Mouse (Mus musculus) layer of hippocampus, adult 2 months (tissue): ENCODE data around the gene Myadm. TPM values are rescaled to one million over a fixed set of nuclear protein-coding genes. Genes with fewer than 3 reads are reported as not detected.
"Not testable (repeated sequence)": the region's sequence is repeated elsewhere in the genome, so short reads cannot be mapped to it uniquely, and the experiment has no call there.

ENCODE experiments used
- DNase-seq, 2 experiments: peaks; one replicate each; pipeline ENCODE4 v3.0.0; 2022; ENCODE audit warnings: low spot score in 2 of 2
- H3K27ac ChIP-seq: fragments of 200-600 bp; 2 replicates; pipeline ENCODE4 v1.8.1; 2022
- H3K4me3 ChIP-seq: fragments of 200-600 bp; 2 replicates; pipeline ENCODE4 v1.8.1; 2022; ENCODE audit warnings: mild to moderate bottlenecking
- CTCF ChIP-seq: fragments of 200-600 bp; conservative IDR thresholded peaks from 2 replicates; pipeline ENCODE4 v1.8.1; 2022; ENCODE audit warnings: antibody characterized with exemption, mild to moderate bottlenecking, moderate library complexity
- total RNA-seq, 2 experiments: library from RNA; stranded (reverse); gene quantifications; 2 replicates each; pipeline ENCODE4 v1.2.3; 2021

Gene Myadm
- total RNA-seq, 2 experiments from 2014 or later, result 52.5 to 60.1 TPM

DNA sequence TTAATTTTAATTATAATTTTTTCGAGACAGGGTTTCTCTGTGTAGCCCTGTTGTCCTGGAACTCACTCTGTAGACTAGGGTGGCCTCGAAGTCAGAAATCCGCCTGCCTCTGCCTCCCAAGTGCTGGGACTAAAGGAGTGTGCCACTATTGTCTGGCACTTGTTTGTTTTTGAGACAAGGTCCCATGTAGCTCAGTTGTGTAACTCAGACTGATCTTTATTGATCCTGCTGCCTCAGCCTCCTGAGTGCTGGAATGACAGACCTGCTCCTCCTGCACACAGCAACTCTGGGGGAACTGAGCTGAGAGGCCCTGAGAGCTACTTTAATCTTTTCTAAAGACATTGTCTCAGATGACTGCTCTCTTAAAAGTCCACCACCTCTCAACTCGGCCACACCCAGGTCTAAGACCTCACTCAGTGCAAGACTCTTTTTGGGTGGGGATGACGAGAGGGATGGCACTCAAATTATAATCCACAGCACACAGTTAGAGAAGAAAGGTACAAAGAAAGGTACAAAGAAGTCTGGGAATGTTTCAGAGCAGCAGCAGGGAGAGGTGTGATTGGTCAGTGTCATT, 8.7 kb upstream of the Myadm start:
- peak overlapping the region; percentile 86 for H3K27ac ChIP-seq
- TF ChIP-seq CTCF, result no peak
- DNase-seq, result peak in 1 of 2 experiments; percentile 9
- no peak overlapping the region for H3K4me3 ChIP-seq

DNA sequence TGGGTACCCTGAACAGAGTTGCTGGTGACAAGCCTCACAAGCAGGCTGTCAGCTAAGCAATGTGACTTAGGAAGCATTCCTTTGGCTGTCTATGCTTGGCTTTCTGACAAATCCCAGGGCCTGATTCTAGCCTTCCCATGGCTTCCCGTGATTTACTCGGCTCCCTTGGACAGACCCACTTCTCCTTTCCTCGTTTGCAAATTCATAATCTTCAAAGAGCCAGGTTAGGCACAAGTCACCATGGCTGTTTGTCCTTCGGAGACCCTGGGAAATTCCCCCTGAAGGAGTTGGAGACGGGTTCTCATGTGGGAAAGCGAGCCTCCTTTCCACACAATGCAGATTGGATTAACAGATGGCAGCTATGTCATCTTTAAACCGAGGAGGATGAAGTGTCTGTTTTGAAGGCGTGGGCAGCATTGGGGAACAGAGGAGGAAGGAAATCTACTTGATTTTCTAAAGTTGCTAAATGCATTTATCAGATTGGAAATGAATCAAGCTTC, 8.2 kb upstream of the Myadm start:
- Histone ChIP-seq H3K4me3 (no peak overlapping the region), H3K27ac (peak overlapping the region; percentile 86)
- DNase-seq, result peak; percentile 56 to 71
- TF ChIP-seq CTCF, result no peak

DNA sequence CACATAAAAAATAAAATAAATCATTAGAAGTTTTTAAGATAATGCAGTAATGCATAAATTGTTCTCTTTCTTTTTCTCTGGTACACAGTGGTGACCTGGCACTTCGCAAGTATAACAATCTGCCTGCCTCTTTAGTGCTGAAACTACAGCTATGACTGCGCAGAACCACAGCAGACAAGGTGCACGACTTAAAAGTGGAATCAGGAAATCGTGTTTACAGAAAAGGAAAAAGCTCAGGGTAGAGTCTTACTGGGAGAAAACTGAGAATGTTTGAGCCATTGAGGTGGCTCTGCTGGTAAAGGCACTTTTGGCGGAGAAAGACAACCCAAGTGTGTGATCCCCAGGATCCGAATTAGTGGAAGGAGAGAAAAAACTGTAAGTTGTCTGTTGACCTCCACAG, 7.1 kb upstream of the Myadm start:
- Histone ChIP-seq H3K27ac (peak overlapping the region; percentile 86), H3K4me3 (no peak overlapping the region)
- no peak for TF ChIP-seq CTCF
- DNase-seq, result peak in 1 of 2 experiments; percentile 3

GRCm38 (mm10) chr7:3283081-3283875, 5.6 kb upstream of the Myadm start:
- TF ChIP-seq CTCF, result no peak
- DNase-seq, result peak in 1 of 2 experiments; percentile 3
- Histone ChIP-seq H3K4me3 (no peak overlapping the region), H3K27ac (no peak overlapping the region)

- no peak overlapping the region for H3K27ac ChIP-seq
- TF ChIP-seq CTCF, result no peak
Observed at GRCm38 (mm10) chr7:3284604-3285003, 4.3 kb upstream of the Myadm start.

GRCm38 (mm10) chr7:3286036-3286435, 2.8 kb upstream of the Myadm start:
- Histone ChIP-seq H3K27ac (no peak overlapping the region), H3K4me3 (no peak overlapping the region)
- TF ChIP-seq CTCF, result no peak
- DNase-seq, result no peak

More at GRCm38 (mm10) chr7:3284604-3285003, 4.3 kb upstream of the Myadm start:
- H3K4me3 ChIP-seq, result no peak overlapping the region
- no peak for DNase-seq

GRCm38 (mm10) chr7:3287186-3287585, 1.7 kb upstream of the Myadm start:
- H3K27ac ChIP-seq, result no peak overlapping the region
- no peak overlapping the region for H3K4me3 ChIP-seq
- peak in 1 of 2 experiments; percentile 8 for DNase-seq
- TF ChIP-seq CTCF, result no peak

DNA sequence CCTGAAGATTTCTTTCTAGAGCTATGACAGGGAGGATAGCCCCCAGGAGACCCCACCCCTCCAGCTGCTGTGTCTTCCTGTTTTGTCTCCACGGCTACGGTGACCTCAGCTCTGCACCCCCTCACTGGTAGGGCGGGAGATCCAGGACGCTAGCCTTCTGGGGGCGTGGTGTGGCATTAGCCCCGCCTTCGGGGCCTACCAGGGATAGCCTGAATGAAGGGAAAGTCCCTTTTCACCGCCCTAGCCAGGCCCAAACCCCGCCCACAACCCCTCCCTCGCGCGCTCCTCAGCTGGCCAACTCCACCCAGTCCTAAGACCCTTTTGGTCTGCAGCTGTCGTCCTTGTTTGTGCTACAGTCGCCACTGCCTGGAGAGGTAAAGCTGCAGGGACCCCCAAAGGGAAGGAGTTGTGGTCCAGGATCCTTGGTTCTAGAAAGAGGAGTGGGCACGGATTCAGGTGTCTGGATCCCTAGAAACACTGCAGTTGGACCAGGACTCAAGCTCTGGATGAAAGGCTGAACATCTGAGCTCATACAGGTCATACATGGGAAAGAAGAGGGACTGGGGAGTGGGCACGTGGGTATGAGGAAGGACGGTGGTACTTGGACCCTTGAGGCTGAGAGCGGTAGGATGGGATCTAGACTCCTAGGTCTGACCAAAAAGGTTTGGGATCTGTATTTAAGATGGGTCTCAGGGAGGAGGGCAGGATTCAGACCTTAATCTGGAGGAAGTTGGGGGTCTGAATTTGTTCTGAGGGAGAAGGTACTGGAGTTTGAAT, 1.6 kb downstream of the Myadm start:
- H3K4me3 ChIP-seq, result peak overlapping the region; percentile 79
- DNase-seq, result peak; percentile 81 to 92
- H3K27ac ChIP-seq, result peak overlapping the region; percentile 94
- TF ChIP-seq CTCF, result no peak

DNA sequence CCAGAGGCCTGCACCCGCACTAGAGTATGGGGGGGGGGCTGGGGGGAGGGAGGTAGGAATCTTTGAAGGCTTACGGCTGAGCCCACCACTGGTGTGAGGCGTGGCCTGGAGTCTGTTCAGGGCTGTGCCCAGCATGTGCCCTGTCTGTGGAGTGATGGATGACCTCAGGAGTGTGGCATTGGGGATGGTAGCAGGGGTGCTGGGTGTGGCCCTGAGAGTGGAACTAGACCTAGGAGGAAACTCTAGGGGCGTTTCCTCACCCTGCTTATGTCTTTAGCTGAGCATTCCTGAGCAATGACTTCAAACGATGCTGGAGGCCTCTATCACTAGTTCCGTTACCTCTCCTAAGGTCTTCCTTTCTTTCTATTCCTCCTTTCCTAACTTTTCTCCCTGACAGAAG, 2.3 kb downstream of the Myadm start:
- no peak for TF ChIP-seq CTCF
- peak in 1 of 2 experiments; percentile 5 for DNase-seq
- H3K4me3 ChIP-seq, result peak overlapping the region; percentile 79; the same call in 1 of the 2 replicates
- 0 out of 2 replicates have a peak overlapping the region, but pooled peaks have one; percentile 25 for H3K27ac ChIP-seq

GRCm38 (mm10) chr7:3291764-3292163, 2.9 kb downstream of the Myadm start:
- peak in 1 of 2 experiments; percentile 7 for DNase-seq
- H3K27ac ChIP-seq, result 0 out of 2 replicates have a peak overlapping the region, but pooled peaks have one; percentile 25
- TF ChIP-seq CTCF, result no peak
- H3K4me3 ChIP-seq, result no peak overlapping the region

DNA sequence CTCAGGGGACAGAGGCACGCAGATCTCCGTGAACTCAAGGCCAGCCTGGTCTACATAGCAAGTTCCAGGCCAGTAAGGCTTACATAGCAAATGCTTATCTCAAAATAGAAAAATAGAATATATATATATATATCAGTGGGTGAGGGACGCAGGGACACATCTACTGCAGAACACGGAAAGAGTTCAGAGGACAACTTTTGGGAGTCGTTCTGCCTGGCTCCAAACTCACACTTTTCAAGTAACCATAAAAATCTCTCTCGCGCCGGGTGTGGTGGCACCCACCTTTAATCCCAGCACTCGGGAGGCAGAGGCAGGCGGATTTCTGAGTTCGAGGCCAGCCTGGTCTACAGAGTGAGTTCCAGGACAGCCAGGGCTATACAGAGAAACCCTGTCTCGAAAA, 3.4 kb downstream of the Myadm start:
- H3K27ac ChIP-seq, result 0 out of 2 replicates have a peak overlapping the region, but pooled peaks have one; percentile 25
- not testable (repeated sequence) for DNase-seq, H3K4me3 ChIP-seq

DNA sequence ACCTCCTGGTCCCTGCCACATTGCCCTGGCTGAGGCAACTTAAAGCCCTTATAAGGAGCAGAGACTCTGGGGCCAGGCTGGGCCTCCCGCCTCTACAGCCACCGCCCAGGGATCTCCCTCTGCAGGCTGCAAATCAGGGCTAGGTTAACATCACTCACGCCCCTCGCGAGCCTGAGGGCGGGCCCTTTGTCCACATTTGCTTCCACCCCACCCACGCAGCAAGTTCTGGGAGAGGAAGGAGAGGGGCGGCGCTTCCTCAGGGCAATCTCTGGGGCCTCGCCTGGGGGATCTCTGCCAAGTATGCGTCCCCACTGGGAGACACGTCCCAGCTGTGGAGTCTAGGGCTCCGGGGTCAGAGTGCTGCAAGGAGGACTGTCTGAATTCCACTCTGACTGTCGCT, 3.9 kb downstream of the Myadm start:
- no peak for DNase-seq
- no peak for TF ChIP-seq CTCF
- peak overlapping the region; percentile 35 for H3K4me3 ChIP-seq
- peak overlapping the region; percentile 61; the same call in 1 of the 2 replicates for H3K27ac ChIP-seq

- Histone ChIP-seq H3K27ac (no peak overlapping the region), H3K4me3 (no peak overlapping the region)
- no peak for TF ChIP-seq CTCF
- DNase-seq, result no peak
Observed at GRCm38 (mm10) chr7:3294794-3295193, 5.9 kb downstream of the Myadm start.
